Mouse (Mus musculus): ENCODE data around the gene Gm11938.

Gm11938 gene

GRCm38 (mm10) chr11:99573164-99573563 is 29.9 kb downstream of the Gm11938 start:
- DNase-seq (ENCODE audit: low spot score): no peak

DNA sequence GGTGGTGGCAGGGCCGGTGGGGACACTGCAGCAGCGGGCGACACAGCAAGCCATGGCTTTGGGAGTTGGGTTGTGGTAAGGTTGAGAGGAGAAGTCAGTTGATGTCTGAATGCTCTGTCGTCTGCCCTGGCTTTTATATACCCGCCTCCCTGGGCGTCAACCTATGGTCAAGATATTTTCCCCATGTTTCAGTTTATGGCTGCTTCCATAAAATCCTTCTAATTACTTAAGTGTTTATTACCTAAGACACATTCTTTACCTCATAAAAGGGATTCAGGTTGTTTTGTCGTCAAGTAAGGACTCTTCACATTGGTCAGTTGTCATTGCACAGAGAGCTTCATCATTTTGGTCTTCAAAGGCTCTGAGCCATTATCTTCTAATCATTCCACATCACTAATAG is 36.6 kb downstream of the Gm11938 start, which contains the start of gene Krtap3-1:
Gene Krtap3-1, minus strand, starts transcription at position 101 of the 400 bp plus-strand sequence.
- DNase-seq (ENCODE audit: low spot score): no peak

DNA sequence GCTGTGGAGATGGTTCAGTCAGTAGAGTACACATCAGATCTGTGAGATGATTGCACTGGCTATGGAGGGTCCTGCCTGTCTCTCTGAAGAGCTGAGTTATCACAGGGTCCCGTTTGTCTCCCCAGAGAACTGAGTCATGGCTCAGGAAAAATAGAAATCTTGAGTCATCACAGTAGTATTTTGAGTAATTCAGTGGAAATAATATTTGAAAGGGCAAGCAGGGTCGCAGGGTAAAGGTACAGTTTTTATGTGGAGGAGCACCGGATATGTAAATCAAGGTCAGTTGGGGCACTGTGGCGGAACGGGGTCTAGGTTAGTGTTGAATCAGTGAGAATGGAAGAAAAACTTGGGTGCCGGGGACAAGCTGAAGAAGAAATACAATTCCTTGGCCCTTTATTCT is 40.5 kb downstream of the Gm11938 start:
- no peak for DNase-seq (ENCODE audit: low spot score)

DNA sequence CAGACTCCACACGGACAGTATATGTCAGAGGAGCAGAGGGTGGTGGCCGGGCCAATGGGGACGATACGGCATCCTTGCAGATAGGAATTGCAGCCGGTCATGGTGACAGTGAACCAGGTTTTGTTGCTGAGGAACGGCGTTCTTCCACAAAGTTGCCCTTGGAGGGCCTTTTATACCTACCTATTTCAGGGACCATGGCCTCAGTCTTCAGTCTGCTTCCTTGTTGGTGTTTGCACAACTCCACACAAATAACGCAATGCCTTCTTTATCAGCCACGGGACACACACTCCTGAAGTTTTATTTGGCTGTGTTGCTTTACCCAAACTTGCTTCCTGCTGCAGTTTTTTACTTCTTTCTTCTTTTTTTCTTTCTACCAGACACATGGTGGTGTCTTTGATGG is 43.7 kb downstream of the Gm11938 start, which contains the start of gene Gm11939:
Gene Gm11939, minus strand, starts transcription at position 101 of the 400 bp plus-strand sequence.
- DNase-seq (ENCODE audit: low spot score): no peak

- no peak for DNase-seq (ENCODE audit: low spot score)
These were observed 44.9 kb downstream of the Gm11938 start for GRCm38 (mm10) chr11:99557976-99558745.

- DNase-seq (ENCODE audit: low spot score): no peak
These were observed 46.4 kb downstream of the Gm11938 start, which contains the start of gene Krtap3-2 for GRCm38 (mm10) chr11:99556753-99557152. Krtap3-2 (minus strand) TSS chr11:99556853.

DNA sequence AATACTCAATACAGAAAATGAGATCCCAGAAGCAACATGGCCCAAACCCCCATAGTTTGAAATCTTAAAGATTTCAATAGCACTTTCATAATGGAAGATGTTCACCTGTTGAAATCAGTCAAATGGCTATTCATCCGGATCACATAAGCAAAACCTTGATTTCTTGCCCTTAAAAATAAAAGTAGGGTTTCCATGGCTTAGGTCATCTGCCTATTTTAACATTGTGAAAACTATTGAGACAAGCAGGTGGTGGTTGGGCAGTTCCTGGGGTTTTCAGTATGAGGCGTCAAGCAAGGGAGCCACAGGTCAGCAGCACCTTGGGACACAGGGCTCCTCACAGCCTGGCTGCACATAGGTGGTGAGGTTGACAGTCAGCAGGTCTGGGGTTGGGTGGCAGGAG is 46.9 kb downstream of the Gm11938 start:
- DNase-seq (ENCODE audit: low spot score): no peak
